Mouse (Mus musculus): ENCODE data around the gene Ell2. TPM values are rescaled to one million over a fixed set of nuclear protein-coding genes. Genes with fewer than 3 reads are reported as not detected.
A peak's percentile ranks its signal among the peaks of the same experiment; 100 is the strongest.
"Not testable (repeated sequence)": the region's sequence is repeated elsewhere in the genome, so short reads cannot be mapped to it uniquely, and the experiment has no call there.

The Ell2 gene
- polyA plus RNA-seq, 1 experiment from 2014 or later: 12.5 TPM

DNA sequence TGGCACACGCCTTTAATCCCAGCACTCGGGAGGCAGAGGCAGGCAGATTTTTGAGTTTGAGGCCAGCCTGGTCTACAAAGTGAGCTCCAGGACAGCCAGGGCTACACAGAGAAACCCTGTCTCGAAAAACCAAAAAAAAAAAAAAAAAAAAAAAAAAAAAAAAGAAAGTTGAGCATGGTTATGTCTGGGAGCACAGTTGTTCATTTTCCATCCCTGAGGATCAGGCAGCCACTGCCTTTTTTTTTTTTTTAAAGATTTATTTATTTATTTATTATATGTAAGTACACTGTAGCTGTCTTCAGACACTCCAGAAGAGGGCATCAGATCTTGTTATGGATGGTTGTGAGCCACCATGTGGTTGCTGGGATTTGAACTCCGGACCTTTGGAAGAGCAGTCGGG is 6.0 kb downstream of the Ell2 start:
- H3K27me3 ChIP-seq (ENCODE audit: insufficient read depth, poor library complexity, severe bottlenecking); DNase-seq (ENCODE audit: low spot score): not testable (repeated sequence)

DNA sequence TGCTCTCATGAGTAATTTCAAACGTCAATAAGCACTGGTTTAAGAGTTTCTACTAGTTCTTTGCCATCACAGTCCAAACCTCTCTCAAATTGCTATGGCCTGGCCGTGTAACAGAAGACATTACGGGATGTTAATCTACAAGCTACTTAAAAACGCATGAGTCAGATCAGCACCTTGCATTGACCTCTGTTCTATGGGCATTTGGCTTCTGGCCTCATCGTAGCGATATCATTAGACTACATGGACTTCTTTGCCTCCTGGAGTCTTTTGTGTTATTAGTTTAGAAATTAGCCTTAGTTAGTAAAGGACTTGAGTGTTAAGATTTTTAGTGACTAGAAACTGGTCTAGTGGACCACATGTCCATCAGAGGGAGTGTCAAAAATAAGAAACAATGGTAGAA is 7.8 kb downstream of the Ell2 start:
- Histone ChIP-seq H3K27ac (no peak overlapping the region), H3K27me3 (ENCODE audit: insufficient read depth, poor library complexity, severe bottlenecking) (peaks cover 2% of the 10 kb centered on the region; the same call in 1 of the 2 replicates), H3K9me3 (no peaks in the 10 kb centered on the region), H3K4me1 (peaks cover 5% of the 10 kb centered on the region), H3K36me3 (no peaks in the 10 kb centered on the region), H3K4me3 (no peak overlapping the region)
- DNase-seq (ENCODE audit: low spot score): no peak
- WGBS: 88% methylated on average over 6 of the region's 6 CpGs

More for the DNA sequence above, 6.0 kb downstream of the Ell2 start:
- not testable (repeated sequence) for H3K9me3 ChIP-seq, H3K4me3 ChIP-seq, H3K27ac ChIP-seq, H3K36me3 ChIP-seq
- 88% methylated on average over 4 of the region's 5 CpGs for WGBS
- H3K4me1 ChIP-seq: peaks cover 14% of the 10 kb centered on the region

DNA sequence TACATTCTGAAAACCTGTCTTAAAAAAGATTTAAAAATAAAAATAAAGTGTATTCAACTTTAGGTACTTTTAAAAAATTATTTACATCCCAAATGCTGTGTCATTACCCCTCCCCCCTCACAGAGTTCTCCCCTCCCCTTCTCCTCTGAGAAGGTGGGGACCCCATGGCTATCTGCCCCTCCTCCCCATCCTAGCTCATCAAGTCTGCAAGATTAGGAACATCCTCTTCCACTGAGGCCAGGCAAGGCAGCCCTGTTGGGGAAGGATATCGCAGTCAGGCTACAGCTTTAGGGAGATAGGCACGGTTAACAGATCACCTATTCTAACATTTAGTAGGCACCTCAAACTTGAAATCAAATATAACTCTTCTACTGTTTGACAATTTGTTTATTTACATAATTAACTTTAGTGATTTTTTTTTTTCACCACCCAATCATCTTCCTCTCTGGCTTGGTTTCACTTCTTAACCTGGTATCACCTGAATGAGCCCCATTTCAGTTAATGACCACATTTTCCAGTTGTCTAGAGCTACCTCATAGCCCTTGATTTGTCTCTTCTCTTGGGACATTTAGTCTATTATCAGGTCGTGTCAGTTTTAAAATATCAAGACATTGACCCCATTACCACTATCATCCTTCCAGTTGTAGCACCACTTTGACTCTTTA is 11.2 kb downstream of the Ell2 start:
- no peaks in the 10 kb centered on the region for H3K9me3 ChIP-seq
- WGBS: 45% methylated on average over 3 of the region's 3 CpGs
- H3K36me3 ChIP-seq: no peaks in the 10 kb centered on the region
- H3K27me3 ChIP-seq (ENCODE audit: insufficient read depth, poor library complexity, severe bottlenecking): no peaks in the 10 kb centered on the region
- no peak overlapping the region for H3K27ac ChIP-seq
- no peak overlapping the region for H3K4me3 ChIP-seq
- DNase-seq (ENCODE audit: low spot score): no peak
- H3K4me1 ChIP-seq: no peaks in the 10 kb centered on the region

DNA sequence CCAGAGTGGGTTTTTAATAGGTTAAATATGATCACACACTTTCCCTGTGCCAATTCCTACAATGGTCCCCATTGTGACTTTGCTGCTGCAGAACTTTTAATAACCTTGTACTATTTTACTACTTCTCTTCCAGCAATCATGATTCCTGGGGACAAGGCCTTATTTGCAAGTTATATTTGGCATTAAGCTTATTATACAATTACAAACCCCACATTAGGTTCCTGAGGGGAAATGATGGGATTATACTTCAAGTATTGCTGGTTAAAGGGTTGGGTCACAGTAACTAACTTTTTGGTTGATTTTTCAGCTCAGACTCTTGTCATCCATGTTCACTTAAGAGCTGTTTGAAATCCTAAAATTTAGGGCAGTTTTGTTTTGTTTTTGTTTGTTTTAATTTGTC is 11.8 kb downstream of the Ell2 start:
- Histone ChIP-seq H3K4me3 (no peak overlapping the region), H3K4me1 (no peaks in the 10 kb centered on the region), H3K36me3 (no peaks in the 10 kb centered on the region), H3K9me3 (no peaks in the 10 kb centered on the region), H3K27ac (no peak overlapping the region), H3K27me3 (ENCODE audit: insufficient read depth, poor library complexity, severe bottlenecking) (no peaks in the 10 kb centered on the region)
- DNase-seq (ENCODE audit: low spot score): no peak

DNA sequence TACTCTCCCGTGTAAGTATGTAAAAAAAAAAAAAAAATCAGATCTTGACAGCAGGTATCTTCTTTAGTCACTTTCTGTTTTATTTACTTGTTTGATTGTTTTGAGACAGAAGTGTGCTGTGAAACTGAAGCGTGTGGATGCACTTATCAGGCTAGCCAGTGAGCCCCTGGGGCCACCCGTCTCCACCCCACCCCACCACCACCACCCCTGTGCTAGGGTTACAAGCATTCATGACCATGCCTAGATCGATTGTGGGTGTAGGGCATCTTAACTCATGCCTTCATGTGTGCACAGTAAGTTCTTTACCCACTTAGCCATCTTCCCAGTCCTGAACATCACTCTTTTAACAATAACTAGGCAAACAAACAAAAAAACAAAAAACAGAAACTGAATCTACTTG is 13.1 kb downstream of the Ell2 start:
- Histone ChIP-seq H3K36me3 (no peaks in the 10 kb centered on the region), H3K9me3 (no peaks in the 10 kb centered on the region), H3K4me1 (no peaks in the 10 kb centered on the region), H3K27me3 (ENCODE audit: insufficient read depth, poor library complexity, severe bottlenecking) (no peaks in the 10 kb centered on the region), H3K27ac (peak overlapping the region; percentile 47; the same call in 1 of the 2 replicates), H3K4me3 (no peak overlapping the region)
- 62% methylated on average over 4 of the region's 4 CpGs for WGBS
- DNase-seq (ENCODE audit: low spot score): no peak

DNA sequence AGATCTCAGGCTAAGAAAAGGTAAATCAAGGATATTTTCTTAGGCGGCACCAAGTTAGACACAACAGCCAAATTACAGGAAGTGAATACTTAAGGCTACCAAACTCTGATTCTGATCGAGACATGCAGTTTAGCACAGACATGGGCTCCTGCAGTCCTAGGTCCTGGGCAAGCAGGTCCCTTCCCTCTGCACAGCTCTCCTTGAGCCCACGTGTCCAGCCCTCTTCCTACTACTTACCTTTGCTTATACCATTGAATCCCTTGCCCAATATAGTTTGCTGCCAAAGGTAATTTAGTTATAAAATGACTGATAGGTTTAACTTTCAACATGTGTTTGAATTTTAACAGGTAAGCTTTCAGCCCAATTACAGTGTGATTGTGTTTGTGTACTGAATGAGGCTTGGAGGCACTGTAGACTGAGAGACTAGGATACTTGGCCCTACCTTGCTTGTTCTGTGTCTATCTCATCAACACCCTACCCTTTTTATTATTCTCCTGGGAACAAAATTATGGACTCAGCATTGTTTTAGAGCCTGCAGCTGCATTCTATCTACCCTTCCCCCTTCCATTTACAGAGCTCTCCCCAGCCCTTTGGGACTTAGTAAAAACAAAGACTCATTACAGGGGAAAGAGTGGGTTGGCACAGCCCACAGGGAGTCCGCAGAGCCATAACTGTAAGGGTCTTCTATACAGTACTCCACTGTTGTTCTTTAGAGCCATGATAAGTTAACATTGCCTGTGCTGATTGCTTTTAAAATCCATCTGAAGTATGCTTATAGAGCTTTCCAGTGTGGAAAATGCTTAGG is 20.2 kb downstream of the Ell2 start:
- Histone ChIP-seq H3K36me3 (no peaks in the 10 kb centered on the region), H3K4me3 (no peak overlapping the region), H3K9me3 (no peaks in the 10 kb centered on the region), H3K27ac (no peak overlapping the region), H3K27me3 (ENCODE audit: insufficient read depth, poor library complexity, severe bottlenecking) (no peaks in the 10 kb centered on the region), H3K4me1 (0 out of 2 replicates have a peak, but pooled peaks cover 4% of the 10 kb centered on the region)
- WGBS: 59% methylated on average over 4 of the region's 4 CpGs
- no peak for DNase-seq (ENCODE audit: low spot score)

DNA sequence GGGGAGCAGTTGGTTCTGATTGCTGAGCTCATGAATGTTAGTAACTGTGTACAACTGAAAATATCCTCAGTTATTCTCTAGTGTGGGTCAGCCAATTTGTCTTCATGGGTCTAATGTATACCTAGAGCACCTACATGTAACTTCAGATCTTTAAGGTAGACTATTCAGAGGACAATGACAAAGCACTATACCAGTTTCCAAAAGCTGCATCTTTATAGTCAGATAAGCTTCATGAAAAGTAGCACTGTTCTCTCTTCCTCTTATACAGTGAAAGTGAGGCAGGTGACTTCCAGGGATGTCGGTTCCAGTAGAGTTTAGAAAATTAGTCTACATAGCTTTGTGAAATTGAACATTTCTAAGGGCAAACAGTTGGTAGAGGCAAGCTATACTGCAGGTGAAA is 21.4 kb downstream of the Ell2 start:
- Histone ChIP-seq H3K9me3 (no peaks in the 10 kb centered on the region), H3K4me1 (0 out of 2 replicates have a peak, but pooled peaks cover 4% of the 10 kb centered on the region), H3K36me3 (no peaks in the 10 kb centered on the region), H3K27ac (no peak overlapping the region), H3K27me3 (ENCODE audit: insufficient read depth, poor library complexity, severe bottlenecking) (no peaks in the 10 kb centered on the region), H3K4me3 (no peak overlapping the region)
- 78% methylated on average over 1 of the region's 1 CpGs for WGBS
- no peak for DNase-seq (ENCODE audit: low spot score)

DNA sequence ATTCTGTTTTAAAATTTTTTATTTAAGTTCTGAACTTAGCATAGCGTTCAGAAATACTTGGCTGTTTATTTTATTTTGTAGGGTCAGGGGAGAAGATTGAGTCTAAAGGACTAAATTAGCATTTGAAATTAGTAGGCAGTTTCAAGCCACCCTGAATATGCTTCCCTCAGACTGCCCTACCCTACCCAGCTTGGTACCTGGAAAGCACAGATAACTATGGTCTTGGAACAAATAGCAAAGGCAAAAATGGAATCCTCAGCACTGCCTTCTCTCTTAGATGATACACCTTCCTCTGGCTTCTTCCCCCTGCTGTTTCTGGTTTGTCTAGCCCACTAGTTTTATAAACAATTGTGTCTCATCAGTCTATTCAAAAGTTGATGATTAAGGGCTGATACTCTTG is 23.3 kb downstream of the Ell2 start:
- H3K4me1 ChIP-seq: 0 out of 2 replicates have a peak, but pooled peaks cover 6% of the 10 kb centered on the region
- 80% methylated on average over 1 of the region's 1 CpGs for WGBS
- H3K27me3 ChIP-seq (ENCODE audit: insufficient read depth, poor library complexity, severe bottlenecking): no peaks in the 10 kb centered on the region
- H3K4me3 ChIP-seq: no peak overlapping the region
- DNase-seq (ENCODE audit: low spot score): no peak
- H3K27ac ChIP-seq: no peak overlapping the region
- no peaks in the 10 kb centered on the region for H3K36me3 ChIP-seq
- H3K9me3 ChIP-seq: no peaks in the 10 kb centered on the region

DNA sequence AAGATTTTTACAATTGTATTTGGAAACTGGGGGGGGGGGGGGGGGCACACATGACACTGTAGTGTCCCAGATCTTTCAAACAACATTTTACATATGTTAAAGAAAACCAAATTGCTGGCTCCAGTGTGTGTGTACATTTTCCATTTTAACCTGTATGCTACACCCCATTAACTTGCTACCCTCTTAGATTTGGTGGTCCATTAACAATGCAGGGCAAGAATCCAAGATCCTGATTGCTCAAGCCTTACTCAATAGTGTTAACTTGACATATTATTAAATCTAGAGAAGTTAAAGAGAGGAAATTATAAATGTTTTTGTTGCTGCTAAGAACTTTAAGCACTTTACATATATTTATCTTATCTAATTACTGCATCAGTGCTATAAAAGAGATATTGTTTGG is 24.2 kb downstream of the Ell2 start:
- Histone ChIP-seq H3K27ac (peak overlapping the region; percentile 10; the same call in 1 of the 2 replicates), H3K4me3 (no peak overlapping the region), H3K36me3 (no peaks in the 10 kb centered on the region), H3K27me3 (ENCODE audit: insufficient read depth, poor library complexity, severe bottlenecking) (no peaks in the 10 kb centered on the region), H3K9me3 (no peaks in the 10 kb centered on the region), H3K4me1 (0 out of 2 replicates have a peak, but pooled peaks cover 6% of the 10 kb centered on the region)
- no peak for DNase-seq (ENCODE audit: low spot score)

DNA sequence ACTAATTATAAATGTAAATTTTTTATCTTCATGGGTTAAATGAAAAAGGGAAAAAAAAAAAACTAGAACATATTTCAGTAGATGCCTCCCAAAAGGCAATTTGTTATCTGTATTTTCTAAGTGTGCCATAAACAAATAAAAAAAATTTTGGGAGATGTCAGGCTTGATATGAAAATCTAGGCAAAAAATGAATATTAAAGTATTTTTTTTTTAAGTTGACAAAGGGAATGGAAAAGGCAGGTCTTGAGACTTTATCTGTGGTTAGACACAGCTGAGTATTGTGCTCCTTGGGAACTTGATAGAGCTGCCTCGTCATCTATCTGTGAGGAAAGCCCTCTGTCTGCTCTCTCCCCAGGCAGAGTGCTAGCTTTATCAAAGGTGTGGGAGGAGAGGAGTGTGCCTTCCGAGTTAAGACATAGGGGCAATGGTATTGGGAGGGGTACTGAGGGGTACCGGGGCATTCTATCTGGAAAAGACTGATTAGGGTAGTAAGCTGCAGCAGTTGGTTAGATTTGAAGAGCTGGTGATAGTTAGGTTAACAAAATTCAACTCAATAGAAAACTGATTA is 27.1 kb downstream of the Ell2 start:
- no peaks in the 10 kb centered on the region for H3K36me3 ChIP-seq
- no peaks in the 10 kb centered on the region for H3K9me3 ChIP-seq
- H3K4me3 ChIP-seq: no peak overlapping the region
- H3K4me1 ChIP-seq: peaks cover 10% of the 10 kb centered on the region; the same call in 1 of the 2 replicates
- no peaks in the 10 kb centered on the region for H3K27me3 ChIP-seq (ENCODE audit: insufficient read depth, poor library complexity, severe bottlenecking)
- no peak overlapping the region for H3K27ac ChIP-seq
- peak; percentile 88 for DNase-seq (ENCODE audit: low spot score)
- 28% methylated on average over 3 of the region's 3 CpGs for WGBS

DNA sequence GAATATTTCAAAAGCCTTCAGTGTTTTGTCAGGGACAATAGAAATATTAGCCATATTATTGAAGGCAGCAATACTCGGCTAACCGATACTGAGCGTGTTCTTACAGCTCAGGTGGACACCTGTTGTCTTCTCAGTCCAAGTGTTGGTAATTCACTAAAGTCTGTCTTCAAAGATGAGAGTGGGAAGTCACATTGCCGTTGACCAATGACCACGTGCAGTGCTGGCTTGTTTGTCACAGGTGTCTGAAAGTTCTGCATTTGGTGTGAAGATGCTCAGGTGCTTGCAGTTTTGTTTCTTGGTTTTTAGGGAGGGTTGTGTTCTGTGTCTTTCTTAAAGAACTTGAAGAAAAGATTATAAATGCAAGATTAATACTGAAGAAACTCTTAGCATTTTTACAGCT is 27.7 kb downstream of the Ell2 start:
- WGBS: 80% methylated on average over 5 of the region's 5 CpGs
- Histone ChIP-seq H3K27ac (no peak overlapping the region), H3K4me1 (peaks cover 15% of the 10 kb centered on the region; the same call in 1 of the 2 replicates), H3K27me3 (ENCODE audit: insufficient read depth, poor library complexity, severe bottlenecking) (no peaks in the 10 kb centered on the region), H3K9me3 (no peaks in the 10 kb centered on the region), H3K36me3 (no peaks in the 10 kb centered on the region), H3K4me3 (no peak overlapping the region)
- no peak for DNase-seq (ENCODE audit: low spot score)

DNA sequence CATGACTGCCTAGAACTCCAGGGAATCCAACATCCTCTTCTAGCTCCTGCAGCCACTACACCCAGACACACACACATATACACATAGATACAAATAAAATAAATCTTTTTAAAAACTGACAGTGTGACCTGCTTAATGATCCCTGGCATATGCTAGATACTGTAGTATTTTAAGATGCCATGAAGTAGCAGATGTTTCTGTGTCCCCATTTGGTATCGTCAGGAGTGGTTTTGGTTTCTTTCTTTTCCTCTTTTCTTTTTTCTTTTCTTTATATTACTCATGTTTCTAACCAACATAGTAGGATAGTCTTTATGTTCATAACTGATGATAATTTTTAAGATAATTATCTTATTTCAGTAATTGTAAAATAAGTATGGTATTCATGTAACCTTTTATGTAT is 29.0 kb downstream of the Ell2 start:
- no peaks in the 10 kb centered on the region for H3K36me3 ChIP-seq
- no peak overlapping the region for H3K4me3 ChIP-seq
- H3K27ac ChIP-seq: no peak overlapping the region
- WGBS: 100% methylated on average over 1 of the region's 1 CpGs
- H3K27me3 ChIP-seq (ENCODE audit: insufficient read depth, poor library complexity, severe bottlenecking): no peaks in the 10 kb centered on the region
- peaks cover 19% of the 10 kb centered on the region; the same call in 1 of the 2 replicates for H3K4me1 ChIP-seq
- no peaks in the 10 kb centered on the region for H3K9me3 ChIP-seq
- DNase-seq (ENCODE audit: low spot score): no peak

DNA sequence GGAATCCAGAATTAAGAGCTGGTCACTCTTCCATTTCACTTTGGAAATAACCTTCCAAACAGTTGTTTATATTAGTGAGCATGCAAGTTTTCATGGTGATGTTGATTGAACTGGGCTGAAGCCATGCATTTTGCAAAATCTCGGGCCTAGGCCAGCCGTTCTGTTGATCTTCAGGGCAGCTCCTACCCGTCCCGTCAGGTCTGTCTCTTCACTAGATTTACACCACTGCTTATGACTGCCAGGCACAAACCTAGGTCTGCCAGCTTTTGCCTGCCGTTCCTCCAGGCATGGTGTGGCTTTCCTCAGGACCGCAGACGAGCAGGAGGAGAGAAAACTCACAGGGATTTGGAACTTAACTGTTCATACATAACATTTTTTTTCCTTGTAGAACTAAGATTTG is 31.4 kb downstream of the Ell2 start:
- H3K4me1 ChIP-seq: peaks cover 21% of the 10 kb centered on the region; the same call in 1 of the 2 replicates

More for the DNA sequence above, 31.4 kb downstream of the Ell2 start:
- Histone ChIP-seq H3K27me3 (ENCODE audit: insufficient read depth, poor library complexity, severe bottlenecking) (no peaks in the 10 kb centered on the region), H3K4me3 (no peak overlapping the region), H3K9me3 (no peaks in the 10 kb centered on the region), H3K36me3 (no peaks in the 10 kb centered on the region), H3K27ac (peak overlapping the region; percentile 56; the same call in 1 of the 2 replicates)
- DNase-seq (ENCODE audit: low spot score): no peak
- WGBS: 72% methylated on average over 7 of the region's 7 CpGs

Measured in heart, embryonic 10.5 days (tissue).